Mouse (Mus musculus): Measurements from ENCODE around the gene P4ha2. TPM values are rescaled to one million over a fixed set of nuclear protein-coding genes. Genes with fewer than 3 reads are reported as not detected.
A peak's percentile ranks its signal among the peaks of the same experiment; 100 is the strongest.
"Not testable (repeated sequence)": the region's sequence is repeated elsewhere in the genome, so short reads cannot be mapped to it uniquely, and the experiment has no call there.

P4ha2 gene
- total RNA-seq, 2 experiments from 2014 or later, result 27.2 to 46.2 TPM

GRCm38 (mm10) chr11:54129955-54130354, 30.1 kb downstream of the P4ha2 start:
- TF ChIP-seq CTCF (IDR thresholded peaks at IDR 0.05), result no peak
- Histone ChIP-seq H3K4me3 (no peak overlapping the region), H3K27ac (no peak overlapping the region)
- DNase-seq, result no peak
- intact Hi-C loops (cut with DNase I), result loop anchor here (5.0 kb wide), 1 partner anchor 227 kb away; no protein-coding TSS in a partner anchor

- intact Hi-C loops (cut with DNase I), result no loop called here
- Histone ChIP-seq H3K4me3 (no peak overlapping the region), H3K27ac (no peak overlapping the region)
- TF ChIP-seq CTCF (IDR thresholded peaks at IDR 0.05), result no peak
- no peak for DNase-seq
These were observed 30.8 kb downstream of the P4ha2 start for GRCm38 (mm10) chr11:54130721-54131120.

- intact Hi-C loops (cut with DNase I), result no loop called here
- Histone ChIP-seq H3K4me3 (no peak overlapping the region), H3K27ac (no peak overlapping the region)
- no peak for DNase-seq
- no peak for TF ChIP-seq CTCF (IDR thresholded peaks at IDR 0.05)
These were observed 32.4 kb downstream of the P4ha2 start for GRCm38 (mm10) chr11:54132290-54132689.

- intact Hi-C loops (cut with DNase I), result no loop called here
- Histone ChIP-seq H3K27ac (no peak overlapping the region), H3K4me3 (no peak overlapping the region)
- no peak for DNase-seq
- no peak for TF ChIP-seq CTCF (IDR thresholded peaks at IDR 0.05)
These were observed 35.0 kb downstream of the P4ha2 start for GRCm38 (mm10) chr11:54134905-54135304.

- peak; percentile 23 for DNase-seq
- intact Hi-C loops (cut with DNase I); H3K27ac ChIP-seq; H3K4me3 ChIP-seq: not testable (repeated sequence)
These were observed 40.3 kb downstream of the P4ha2 start for GRCm38 (mm10) chr11:54140159-54140558.

GRCm38 (mm10) chr11:54141200-54141971, 41.5 kb downstream of the P4ha2 start:
- DNase-seq, result no peak
- no peak overlapping the region for H3K4me3 ChIP-seq
- TF ChIP-seq CTCF (IDR thresholded peaks at IDR 0.05), result no peak; the same call in 1 of the 2 replicates
- no peak overlapping the region for H3K27ac ChIP-seq
- intact Hi-C loops (cut with DNase I), result no loop called here

- peak; percentile 83 for DNase-seq
- peak; percentile 94 for TF ChIP-seq CTCF (IDR thresholded peaks at IDR 0.05)
- H3K4me3 ChIP-seq, result no peak overlapping the region
- intact Hi-C loops (cut with DNase I), result loop anchor here (1.0 to 5.0 kb wide), 3 partner anchors 112 to 212 kb away; no protein-coding TSS in a partner anchor
- no peak overlapping the region for H3K27ac ChIP-seq
These were observed 45.0 kb downstream of the P4ha2 start for GRCm38 (mm10) chr11:54144886-54145285.

- no peak for DNase-seq
- TF ChIP-seq CTCF (IDR thresholded peaks at IDR 0.05), result no peak
- Histone ChIP-seq H3K27ac (no peak overlapping the region), H3K4me3 (no peak overlapping the region)
- intact Hi-C loops (cut with DNase I), result loop anchor here (1.0 to 5.0 kb wide), 3 partner anchors 111 to 211 kb away; no protein-coding TSS in a partner anchor
These were observed 46.1 kb downstream of the P4ha2 start for GRCm38 (mm10) chr11:54145990-54146389.

GRCm38 (mm10) chr11:54149791-54150465, 50.0 kb downstream of the P4ha2 start:
- H3K27ac ChIP-seq, result peak overlapping the region; percentile 70
- no peak overlapping the region for H3K4me3 ChIP-seq
- no peak for TF ChIP-seq CTCF (IDR thresholded peaks at IDR 0.05)
- DNase-seq, result no peak
- intact Hi-C loops (cut with DNase I), result loop anchor here (5.0 kb wide), 2 partner anchors 148 to 207 kb away; no protein-coding TSS in a partner anchor

GRCm38 (mm10) chr11:54151141-54151540, 51.2 kb downstream of the P4ha2 start:
- intact Hi-C loops (cut with DNase I), result no loop called here

GRCm38 (mm10) chr11:54152957-54153356, 53.1 kb downstream of the P4ha2 start:
- H3K27ac ChIP-seq, result no peak overlapping the region
- H3K4me3 ChIP-seq, result no peak overlapping the region
- DNase-seq, result no peak
- no peak for TF ChIP-seq CTCF (IDR thresholded peaks at IDR 0.05)
- intact Hi-C loops (cut with DNase I), result no loop called here

More at GRCm38 (mm10) chr11:54151141-54151540, 51.2 kb downstream of the P4ha2 start:
- peak overlapping the region; percentile 70 for H3K27ac ChIP-seq
- no peak overlapping the region for H3K4me3 ChIP-seq
- TF ChIP-seq CTCF (IDR thresholded peaks at IDR 0.05), result no peak
- peak; percentile 46 for DNase-seq

GRCm38 (mm10) chr11:54155864-54156263, 56.0 kb downstream of the P4ha2 start:
- intact Hi-C loops (cut with DNase I), result no loop called here
- no peak overlapping the region for H3K4me3 ChIP-seq
- no peak for TF ChIP-seq CTCF (IDR thresholded peaks at IDR 0.05)
- no peak overlapping the region for H3K27ac ChIP-seq
- DNase-seq, result no peak

GRCm38 (mm10) chr11:54156504-54156903, 56.6 kb downstream of the P4ha2 start:
- Histone ChIP-seq H3K27ac (no peak overlapping the region), H3K4me3 (no peak overlapping the region)
- intact Hi-C loops (cut with DNase I), result no loop called here
- DNase-seq, result no peak
- no peak for TF ChIP-seq CTCF (IDR thresholded peaks at IDR 0.05)
